Mouse (Mus musculus) forebrain, embryonic 14.5 days (tissue): ENCODE data around the gene Map4k3. TPM values are rescaled to one million over a fixed set of nuclear protein-coding genes. Genes with fewer than 3 reads are reported as not detected.
"Not testable (repeated sequence)": the region's sequence is repeated elsewhere in the genome, so short reads cannot be mapped to it uniquely, and the experiment has no call there.

Experiments
- ATAC-seq: fragments of 200-750 bp; cut with Nextera tagmentation; 2 replicates; pipeline ENCODE4 v1.8.0; 2017; ENCODE audit warnings: mild to moderate bottlenecking, moderate library complexity
- DNase-seq: peaks from one replicate; pipeline ENCODE4 v3.0.0-alpha.2; 2015; ENCODE audit warnings: low spot score
- H3K27ac ChIP-seq: fragments of 300-500 bp; sonication (generic); 2 replicates; pipeline ENCODE4 v1.5.1; 2014; ENCODE audit warnings: low read depth, mild to moderate bottlenecking, control low read depth, low read length, moderate library complexity
- H3K27me3 ChIP-seq: fragments of 300-500 bp; sonication (generic); replicated peaks from 2 replicates; pipeline ENCODE4 v1.6.1; 2014; ENCODE audit warnings: low read length, control low read depth, mixed read lengths; ENCODE audit not compliant: control insufficient read depth, insufficient read depth
- H3K36me3 ChIP-seq: fragments of 300-500 bp; sonication (generic); 2 replicates; pipeline ENCODE4 v1.6.1; 2014; ENCODE audit warnings: low read length, control low read depth; ENCODE audit not compliant: control insufficient read depth, insufficient read depth
- H3K4me1 ChIP-seq: fragments of 300-500 bp; sonication (generic); 2 replicates; pipeline ENCODE4 v1.6.1; 2014; ENCODE audit warnings: antibody characterized with exemption, low read length, control low read depth; ENCODE audit not compliant: control insufficient read depth, insufficient read depth
- H3K4me2 ChIP-seq: fragments of 300-500 bp; sonication (generic); 2 replicates; pipeline ENCODE4 v1.6.1; 2014; ENCODE audit warnings: mild to moderate bottlenecking, control low read depth, low read length
- H3K4me3 ChIP-seq: fragments of 300-500 bp; sonication (generic); 2 replicates; pipeline ENCODE4 v1.5.1; 2014; ENCODE audit warnings: low read depth, low read length, control low read depth
- H3K9ac ChIP-seq: fragments of 300-500 bp; sonication (generic); 2 replicates; pipeline ENCODE4 v1.6.1; 2014; ENCODE audit warnings: mild to moderate bottlenecking, low read length, control low read depth, moderate library complexity
- H3K9me3 ChIP-seq: fragments of 300-500 bp; sonication (generic); replicated peaks from 2 replicates; pipeline ENCODE4 v1.6.1; 2016; ENCODE audit warnings: low read length, control low read depth, mixed read lengths; ENCODE audit not compliant: control insufficient read depth
- WGBS: fragments of 180-500 bp; shearing (Covaris S2); extraction: QIAGEN DNeasy Blood & Tissue Kit; methylation state at CpG from one replicate; pipeline ENCODE4 v1.1.7; 2014; 5-methylcytosine and 5-hydroxymethylcytosine counted together
- polyA plus RNA-seq: library from polyadenylated mRNA; unstranded; fragments of >200 nt; fragmentation: Nextera tagmentation; extraction: Ambion mirVana; gene quantifications from 2 replicates; pipeline ENCODE4 v1.2.1, GENCODE M21; 2014

Gene Map4k3
- polyA plus RNA-seq, 1 experiment from 2014 or later, result 30.7 TPM

- not testable (repeated sequence) for H3K4me3 ChIP-seq, ATAC-seq, H3K9me3 ChIP-seq, H3K4me2 ChIP-seq, H3K9ac ChIP-seq, H3K27ac ChIP-seq, H3K36me3 ChIP-seq, H3K4me1 ChIP-seq, DNase-seq, H3K27me3 ChIP-seq
- 89% methylated on average over 7 of the region's 8 CpGs for WGBS
These were observed 32.9 kb upstream of the Map4k3 start for GRCm38 (mm10) chr17:80761191-80761590.

DNA sequence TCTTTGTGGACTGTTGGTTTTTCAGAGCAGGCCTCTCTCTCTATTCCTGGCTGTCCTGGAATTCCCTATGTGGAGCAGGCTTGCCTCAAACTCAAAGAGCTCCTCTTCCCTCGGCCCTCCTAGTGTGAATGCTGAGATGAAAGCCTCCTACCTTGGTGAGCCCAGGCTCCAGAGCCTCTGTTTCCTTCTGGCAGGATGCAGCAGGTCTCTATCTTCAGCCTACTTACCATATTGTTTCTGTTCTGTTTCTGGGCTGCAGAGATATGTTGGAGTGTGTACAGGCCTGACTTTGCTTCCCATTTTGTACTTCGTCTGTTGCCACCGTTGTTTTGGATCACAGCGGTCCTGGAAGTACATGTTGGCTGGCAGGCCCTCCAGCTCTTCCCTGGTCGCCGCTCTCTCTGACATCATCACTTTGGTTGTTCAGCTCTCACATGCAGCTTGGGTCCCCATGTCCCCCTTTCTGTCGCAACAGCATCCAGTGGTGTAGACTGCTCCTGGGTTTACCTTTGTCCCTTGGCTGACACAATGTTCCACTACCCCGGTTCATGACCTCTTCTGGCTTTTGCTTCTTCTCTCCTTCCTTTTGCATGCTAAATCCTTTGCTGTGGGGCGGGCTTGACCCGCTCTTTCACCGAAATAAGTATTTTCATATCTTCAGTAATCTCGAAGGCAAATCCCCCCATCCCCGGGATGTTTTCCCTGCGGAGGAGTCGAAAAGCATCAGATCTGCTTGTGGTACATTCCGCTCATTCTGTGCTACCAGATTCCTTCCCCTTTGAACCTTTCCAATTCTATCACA is 32.3 kb upstream of the Map4k3 start:
- DNase-seq (no peak), ATAC-seq (no peak)
- Histone ChIP-seq H3K4me2 (no peak overlapping the region), H3K4me1 (no peaks in the 10 kb centered on the region), H3K4me3 (no peak overlapping the region), H3K9ac (no peak overlapping the region), H3K27ac (no peak overlapping the region), H3K36me3 (no peaks in the 10 kb centered on the region), H3K27me3 (no peaks in the 10 kb centered on the region), H3K9me3 (no peaks in the 10 kb centered on the region)
- 91% methylated on average over 16 of the region's 16 CpGs for WGBS

DNA sequence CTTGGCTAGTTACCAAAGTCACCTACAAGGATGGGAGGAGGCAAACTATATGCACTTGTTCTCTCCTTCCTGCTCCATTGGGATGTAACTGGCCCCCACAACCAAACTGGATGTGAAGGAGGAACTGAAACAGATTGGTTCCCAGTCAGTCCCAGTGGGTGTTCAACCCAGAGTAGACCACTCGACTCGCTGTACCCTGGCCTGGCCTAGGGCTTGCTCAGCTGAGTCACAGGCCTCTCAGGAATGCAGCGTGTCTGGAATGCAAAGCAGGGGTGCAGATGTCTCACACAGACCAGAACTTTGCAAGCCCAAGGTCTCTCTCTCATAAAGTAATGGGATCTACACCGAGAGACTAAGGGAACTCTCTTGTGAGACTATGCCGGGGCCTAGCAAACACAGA is 27.8 kb upstream of the Map4k3 start:
- no peak for ATAC-seq
- no peaks in the 10 kb centered on the region for H3K36me3 ChIP-seq
- no peaks in the 10 kb centered on the region for H3K9me3 ChIP-seq
- no peak overlapping the region for H3K27ac ChIP-seq
- no peaks in the 10 kb centered on the region for H3K27me3 ChIP-seq
- DNase-seq, result no peak
- no peak overlapping the region for H3K4me2 ChIP-seq
- no peaks in the 10 kb centered on the region for H3K4me1 ChIP-seq
- H3K4me3 ChIP-seq, result no peak overlapping the region
- no peak overlapping the region for H3K9ac ChIP-seq
- 84% methylated on average over 5 of the region's 5 CpGs for WGBS

GRCm38 (mm10) chr17:80755076-80755871 is 27.0 kb upstream of the Map4k3 start:
- WGBS, result 81% methylated on average over 9 of the region's 9 CpGs
- DNase-seq, result no peak
- Histone ChIP-seq H3K9ac (no peak overlapping the region), H3K4me3 (no peak overlapping the region), H3K27ac (no peak overlapping the region), H3K9me3 (no peaks in the 10 kb centered on the region), H3K27me3 (no peaks in the 10 kb centered on the region), H3K36me3 (no peaks in the 10 kb centered on the region), H3K4me1 (no peaks in the 10 kb centered on the region), H3K4me2 (no peak overlapping the region)
- no peak for ATAC-seq

- no peaks in the 10 kb centered on the region for H3K9me3 ChIP-seq
- H3K4me1 ChIP-seq, result no peaks in the 10 kb centered on the region
- no peaks in the 10 kb centered on the region for H3K36me3 ChIP-seq
- 68% methylated on average over 8 of the region's 8 CpGs for WGBS
- H3K4me2 ChIP-seq, result no peak overlapping the region
- H3K9ac ChIP-seq, result no peak overlapping the region
- no peak overlapping the region for H3K4me3 ChIP-seq
- DNase-seq, result no peak
- ATAC-seq, result no peak
- no peaks in the 10 kb centered on the region for H3K27me3 ChIP-seq
- H3K27ac ChIP-seq, result no peak overlapping the region
These were observed 26.3 kb upstream of the Map4k3 start for GRCm38 (mm10) chr17:80754589-80754988.

- Histone ChIP-seq H3K4me1 (no peaks in the 10 kb centered on the region), H3K36me3 (no peaks in the 10 kb centered on the region), H3K27me3 (no peaks in the 10 kb centered on the region), H3K4me3 (no peak overlapping the region), H3K27ac (no peak overlapping the region), H3K4me2 (no peak overlapping the region), H3K9ac (no peak overlapping the region), H3K9me3 (no peaks in the 10 kb centered on the region)
- ATAC-seq, result no peak
- WGBS, result 19% methylated on average over 1 of the region's 1 CpGs
- no peak for DNase-seq
These were observed 24.2 kb upstream of the Map4k3 start for GRCm38 (mm10) chr17:80752466-80752865.

DNA sequence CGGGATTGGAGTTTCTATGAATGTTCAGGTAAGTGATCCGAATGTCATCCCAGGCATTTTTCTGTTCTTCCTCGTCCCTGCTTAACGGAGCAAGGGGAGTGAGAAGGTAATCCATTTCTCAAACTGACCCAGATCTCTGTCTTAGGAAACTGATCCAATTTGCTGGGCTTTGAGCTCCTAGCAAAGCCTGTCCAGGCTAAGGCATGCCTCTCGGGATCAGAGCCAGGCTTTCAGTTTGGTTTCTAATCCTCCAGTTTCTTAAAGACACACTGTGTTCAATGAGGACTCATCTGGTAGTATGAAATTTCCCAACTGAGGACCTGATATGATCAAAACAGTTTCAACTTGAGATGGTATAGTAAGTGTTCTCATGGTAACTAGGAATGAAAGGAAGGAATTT is 11.1 kb upstream of the Map4k3 start:
- Histone ChIP-seq H3K9me3 (no peaks in the 10 kb centered on the region), H3K27ac (no peak overlapping the region), H3K36me3 (no peaks in the 10 kb centered on the region), H3K4me3 (no peak overlapping the region), H3K4me2 (no peak overlapping the region), H3K4me1 (no peaks in the 10 kb centered on the region), H3K27me3 (no peaks in the 10 kb centered on the region), H3K9ac (no peak overlapping the region)
- WGBS, result 59% methylated on average over 5 of the region's 5 CpGs
- ATAC-seq (no peak), DNase-seq (no peak)

GRCm38 (mm10) chr17:80734700-80735099 is 6.4 kb upstream of the Map4k3 start:
- Histone ChIP-seq H3K4me1 (no peaks in the 10 kb centered on the region), H3K4me2 (no peak overlapping the region), H3K27me3 (no peaks in the 10 kb centered on the region), H3K27ac (no peak overlapping the region), H3K9me3 (no peaks in the 10 kb centered on the region), H3K9ac (no peak overlapping the region), H3K36me3 (no peaks in the 10 kb centered on the region), H3K4me3 (no peak overlapping the region)
- ATAC-seq (no peak), DNase-seq (no peak)
- WGBS, result 77% methylated on average over 6 of the region's 6 CpGs
